Mouse (Mus musculus) heart, postnatal 10 days (tissue): ENCODE results near the gene Rab11fip5. TPM values are rescaled to one million over a fixed set of nuclear protein-coding genes. Genes with fewer than 3 reads are reported as not detected.

Experiments used
- DNase-seq, 2 experiments: peaks; one replicate each; pipeline ENCODE4 v3.0.0; 2021
- intact Hi-C: fragments of 180-260 bp; cut with DNase I; formaldehyde crosslinking; loops from one replicate; pipeline ENCODE4 v1.15.1; 2025
- total RNA-seq, 2 experiments: library from RNA; stranded (reverse); gene quantifications; 2 replicates each; pipeline ENCODE4 v1.2.3; 2021

The Rab11fip5 gene
- total RNA-seq, 2 experiments from 2014 or later: 65.4 to 73.1 TPM

- intact Hi-C loops: no loop called here
- peak; percentile 98 for DNase-seq
Measured at GRCm38 (mm10) chr6:85374734-85375114, 290 bp upstream of the Rab11fip5 start.

- intact Hi-C loops: no loop called here
Measured at GRCm38 (mm10) chr6:85373066-85373860, 1.2 kb downstream of the Rab11fip5 start.

GRCm38 (mm10) chr6:85372496-85372895 lies 1.9 kb downstream of the Rab11fip5 start:
- peak; percentile 53 to 58 for DNase-seq
- intact Hi-C loops: no loop called here

More at GRCm38 (mm10) chr6:85373066-85373860, 1.2 kb downstream of the Rab11fip5 start:
- peak in 1 of 2 experiments; percentile 6 for DNase-seq

- DNase-seq: peak; percentile 54 to 64
- intact Hi-C loops: no loop called here
Measured at GRCm38 (mm10) chr6:85371859-85372405, 2.5 kb downstream of the Rab11fip5 start.

GRCm38 (mm10) chr6:85370666-85371430 lies 3.6 kb downstream of the Rab11fip5 start:
- intact Hi-C loops: no loop called here
- no peak for DNase-seq

- no peak for DNase-seq
- intact Hi-C loops: no loop called here
Measured at GRCm38 (mm10) chr6:85370041-85370440, 4.4 kb downstream of the Rab11fip5 start.

- intact Hi-C loops: no loop called here
- peak; percentile 86 to 89 for DNase-seq
Measured at GRCm38 (mm10) chr6:85369181-85369860, 5.1 kb downstream of the Rab11fip5 start.

- DNase-seq: no peak
- intact Hi-C loops: no loop called here
Measured at GRCm38 (mm10) chr6:85368722-85369121, 5.7 kb downstream of the Rab11fip5 start.

- intact Hi-C loops: no loop called here
- DNase-seq: no peak
Measured at GRCm38 (mm10) chr6:85368166-85368565, 6.3 kb downstream of the Rab11fip5 start.

- DNase-seq: peak; percentile 57 to 65
Measured at GRCm38 (mm10) chr6:85366387-85366786, 8.0 kb downstream of the Rab11fip5 start.

GRCm38 (mm10) chr6:85364439-85364838 lies 10.0 kb downstream of the Rab11fip5 start:
- intact Hi-C loops: no loop called here
- DNase-seq: no peak

More at GRCm38 (mm10) chr6:85366387-85366786, 8.0 kb downstream of the Rab11fip5 start:
- intact Hi-C loops: no loop called here

- no peak for DNase-seq
- intact Hi-C loops: no loop called here
Measured at GRCm38 (mm10) chr6:85363906-85364260, 10.6 kb downstream of the Rab11fip5 start.

- no peak for DNase-seq
- intact Hi-C loops: no loop called here
Measured at GRCm38 (mm10) chr6:85363231-85363905, 11.1 kb downstream of the Rab11fip5 start.

- intact Hi-C loops: no loop called here
- DNase-seq: no peak
Measured at GRCm38 (mm10) chr6:85362610-85363009, 11.8 kb downstream of the Rab11fip5 start.

GRCm38 (mm10) chr6:85360311-85360710 lies 14.1 kb downstream of the Rab11fip5 start:
- intact Hi-C loops: no loop called here
- no peak for DNase-seq

- intact Hi-C loops: no loop called here
Measured at GRCm38 (mm10) chr6:85358877-85359276, 15.6 kb downstream of the Rab11fip5 start.

GRCm38 (mm10) chr6:85356682-85357465 lies 17.6 kb downstream of the Rab11fip5 start:
- no peak for DNase-seq
- intact Hi-C loops: no loop called here

More at GRCm38 (mm10) chr6:85358877-85359276, 15.6 kb downstream of the Rab11fip5 start:
- no peak for DNase-seq

GRCm38 (mm10) chr6:85355753-85356152 lies 18.7 kb downstream of the Rab11fip5 start:
- intact Hi-C loops: no loop called here
- DNase-seq: no peak

GRCm38 (mm10) chr6:85354709-85355108 lies 19.7 kb downstream of the Rab11fip5 start:
- no peak for DNase-seq
- intact Hi-C loops: no loop called here
